Mouse (Mus musculus) T-cell, adult 2 months (primary cell): ENCODE data around the gene Pglyrp1.
"Not testable (repeated sequence)": the region's sequence is repeated elsewhere in the genome, so short reads cannot be mapped to it uniquely, and the experiment has no call there.

Source experiments
- DNase-seq: peaks from one replicate; pipeline ENCODE4 v3.0.0; 2022; ENCODE audit warnings: low spot score

The Pglyrp1 gene

GRCm38 (mm10) chr7:18871031-18871430, at the start of gene Pglyrp1:
Gene Pglyrp1, plus strand, starts transcription at chr7:18871331.
- DNase-seq = not testable (repeated sequence)

- no peak for DNase-seq
Observed at GRCm38 (mm10) chr7:18821507-18821906, 49.6 kb upstream of the Pglyrp1 start, which contains the start of gene Psg17. Gene Psg17, minus strand, starts transcription at chr7:18821607.

GRCm38 (mm10) chr7:18827792-18828546, 43.2 kb upstream of the Pglyrp1 start:
- no peak for DNase-seq

- DNase-seq = no peak
Observed at GRCm38 (mm10) chr7:18828592-18828991, 42.5 kb upstream of the Pglyrp1 start.

GRCm38 (mm10) chr7:18829545-18829944, 41.6 kb upstream of the Pglyrp1 start:
- no peak for DNase-seq

- no peak for DNase-seq
Observed at GRCm38 (mm10) chr7:18832298-18832697, 38.8 kb upstream of the Pglyrp1 start.

- DNase-seq = no peak
Observed at GRCm38 (mm10) chr7:18839865-18840264, 31.3 kb upstream of the Pglyrp1 start, which contains the start of gene Mill2. Gene Mill2, plus strand, starts transcription at chr7:18839966.

GRCm38 (mm10) chr7:18840386-18841173, 30.6 kb upstream of the Pglyrp1 start:
- DNase-seq = peak; percentile 60

GRCm38 (mm10) chr7:18841174-18841567, 30.0 kb upstream of the Pglyrp1 start:
- DNase-seq = no peak

GRCm38 (mm10) chr7:18844811-18845210, 26.3 kb upstream of the Pglyrp1 start:
- DNase-seq = no peak

- no peak for DNase-seq
Observed at GRCm38 (mm10) chr7:18848395-18848794, 22.7 kb upstream of the Pglyrp1 start.

GRCm38 (mm10) chr7:18858310-18858916, 12.7 kb upstream of the Pglyrp1 start:
- DNase-seq = no peak

GRCm38 (mm10) chr7:18862801-18863200, 8.3 kb upstream of the Pglyrp1 start:
- DNase-seq = no peak

- no peak for DNase-seq
Observed at GRCm38 (mm10) chr7:18868491-18868890, 2.6 kb upstream of the Pglyrp1 start.

- DNase-seq = no peak
Observed at GRCm38 (mm10) chr7:18872014-18872802, 1.1 kb downstream of the Pglyrp1 start.

- no peak for DNase-seq
Observed at GRCm38 (mm10) chr7:18872816-18873215, 1.7 kb downstream of the Pglyrp1 start.

GRCm38 (mm10) chr7:18873253-18873652, 2.1 kb downstream of the Pglyrp1 start:
- peak; percentile 72 for DNase-seq

- no peak for DNase-seq
Observed at GRCm38 (mm10) chr7:18875372-18875771, 4.2 kb downstream of the Pglyrp1 start.

- DNase-seq = no peak
Observed at GRCm38 (mm10) chr7:18878691-18879090, 7.6 kb downstream of the Pglyrp1 start.

- no peak for DNase-seq
Observed at GRCm38 (mm10) chr7:18883991-18884744, 13.0 kb downstream of the Pglyrp1 start.
